Mouse (Mus musculus) forebrain, postnatal 0 days (tissue): Measurements from ENCODE around the gene Ciart. TPM values are rescaled to one million over a fixed set of nuclear protein-coding genes. Genes with fewer than 3 reads are reported as not detected.
"Not testable (repeated sequence)": the region's sequence is repeated elsewhere in the genome, so short reads cannot be mapped to it uniquely, and the experiment has no call there.

Experiments used
- ATAC-seq: fragments of 200-750 bp; cut with Nextera tagmentation; 2 replicates; pipeline ENCODE4 v1.8.0; 2017; ENCODE audit warnings: mild to moderate bottlenecking, moderate library complexity
- DNase-seq: peaks from one replicate; pipeline ENCODE4 v3.0.0-alpha.2; 2015
- H3K27ac ChIP-seq: fragments of 300-500 bp; sonication (generic); 2 replicates; pipeline ENCODE4 v1.5.1; 2014; ENCODE audit warnings: low read depth, mild to moderate bottlenecking, antibody characterized with exemption, low read length, moderate library complexity, mixed read lengths
- H3K27me3 ChIP-seq: fragments of 300-500 bp; sonication (generic); 2 replicates; pipeline ENCODE4 v1.6.1; 2014; ENCODE audit warnings: mild to moderate bottlenecking, low read length, mixed read lengths; ENCODE audit not compliant: insufficient read depth
- H3K36me3 ChIP-seq: fragments of 300-500 bp; sonication (generic); 2 replicates; pipeline ENCODE4 v1.6.1; 2014; ENCODE audit warnings: mild to moderate bottlenecking, moderate library complexity; ENCODE audit not compliant: insufficient read depth
- H3K4me1 ChIP-seq: fragments of 300-500 bp; sonication (generic); 2 replicates; pipeline ENCODE4 v1.6.1; 2014; ENCODE audit warnings: antibody characterized with exemption; ENCODE audit not compliant: insufficient read depth
- H3K4me2 ChIP-seq: fragments of 300-500 bp; sonication (generic); 2 replicates; pipeline ENCODE4 v1.6.1; 2014; ENCODE audit warnings: low read depth, mild to moderate bottlenecking, moderate library complexity
- H3K4me3 ChIP-seq: fragments of 300-500 bp; sonication (generic); 2 replicates; pipeline ENCODE4 v1.5.1; 2014; ENCODE audit warnings: low read depth, low read length, mixed read lengths
- H3K9ac ChIP-seq: fragments of 300-500 bp; sonication (generic); 2 replicates; pipeline ENCODE4 v1.6.1; 2014; ENCODE audit warnings: mild to moderate bottlenecking
- H3K9me3 ChIP-seq: fragments of 300-500 bp; sonication (generic); 2 replicates; pipeline ENCODE4 v1.6.1; 2016; ENCODE audit warnings: low read length
- CTCF ChIP-seq: sonication (generic); IDR thresholded peaks from 2 replicates; pipeline ENCODE4 v1.5.1; 2016; ENCODE audit warnings: antibody characterized with exemption, control low read depth, low read depth
- WGBS: fragments of 180-500 bp; shearing (Covaris S2); extraction: QIAGEN DNeasy Blood & Tissue Kit; methylation state at CpG from one replicate; pipeline ENCODE4 v1.1.7; 2014; 5-methylcytosine and 5-hydroxymethylcytosine counted together
- polyA plus RNA-seq: library from polyadenylated mRNA; unstranded; fragments of >200 nt; fragmentation: Nextera tagmentation; extraction: Ambion mirVana; gene quantifications from 2 replicates; pipeline ENCODE4 v1.2.1, GENCODE M21; 2015
- total RNA-seq: library from RNA; depleted of rRNA; stranded (reverse); fragments of >200 nt; gene quantifications from 2 replicates; pipeline ENCODE4 v1.2.3, GENCODE M21; 2014

The Ciart gene
- total and polyA plus RNA-seq, 2 experiments from 2014 or later, result 3.4 to 8.2 TPM

GRCm38 (mm10) chr3:95925087-95925486 lies 43.0 kb upstream of the Ciart start:
- H3K27me3 ChIP-seq, result no peaks in the 10 kb centered on the region
- H3K4me3 ChIP-seq, result no peak overlapping the region
- ATAC-seq (no peak), DNase-seq (no peak)
- no peak overlapping the region for H3K9ac ChIP-seq
- 85% methylated on average over 5 of the region's 5 CpGs for WGBS
- H3K4me2 ChIP-seq, result no peak overlapping the region
- no peaks in the 10 kb centered on the region for H3K36me3 ChIP-seq
- H3K9me3 ChIP-seq, result no peaks in the 10 kb centered on the region
- no peak for TF ChIP-seq CTCF
- no peaks in the 10 kb centered on the region for H3K4me1 ChIP-seq
- no peak overlapping the region for H3K27ac ChIP-seq

DNA sequence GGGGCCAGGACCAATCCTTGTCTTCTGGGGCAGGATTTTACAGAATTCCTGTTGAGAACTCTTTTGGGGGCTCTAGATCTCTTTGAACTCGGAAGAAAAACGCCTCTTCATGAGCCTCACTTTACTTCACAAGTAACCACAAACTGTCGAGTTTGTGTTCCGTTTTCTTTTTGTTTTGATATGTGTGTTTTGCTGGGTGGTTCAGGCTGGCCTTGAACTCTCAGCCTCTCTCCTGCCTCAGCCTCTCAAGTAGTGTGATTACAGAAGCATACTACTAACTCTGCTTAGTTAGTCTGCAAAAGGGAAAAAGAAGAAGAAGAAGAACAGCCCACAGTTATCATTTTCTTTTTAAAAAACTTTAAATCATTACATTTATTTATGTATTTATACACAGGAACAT lies 42.1 kb upstream of the Ciart start:
- no peaks in the 10 kb centered on the region for H3K9me3 ChIP-seq
- H3K27me3 ChIP-seq, result no peaks in the 10 kb centered on the region
- ATAC-seq (no peak), DNase-seq (no peak)
- H3K4me3 ChIP-seq, result no peak overlapping the region
- H3K4me1 ChIP-seq, result no peaks in the 10 kb centered on the region
- no peak overlapping the region for H3K4me2 ChIP-seq
- H3K27ac ChIP-seq, result no peak overlapping the region
- no peak overlapping the region for H3K9ac ChIP-seq
- WGBS, result 73% methylated on average over 4 of the region's 4 CpGs
- H3K36me3 ChIP-seq, result no peaks in the 10 kb centered on the region
- TF ChIP-seq CTCF, result no peak

DNA sequence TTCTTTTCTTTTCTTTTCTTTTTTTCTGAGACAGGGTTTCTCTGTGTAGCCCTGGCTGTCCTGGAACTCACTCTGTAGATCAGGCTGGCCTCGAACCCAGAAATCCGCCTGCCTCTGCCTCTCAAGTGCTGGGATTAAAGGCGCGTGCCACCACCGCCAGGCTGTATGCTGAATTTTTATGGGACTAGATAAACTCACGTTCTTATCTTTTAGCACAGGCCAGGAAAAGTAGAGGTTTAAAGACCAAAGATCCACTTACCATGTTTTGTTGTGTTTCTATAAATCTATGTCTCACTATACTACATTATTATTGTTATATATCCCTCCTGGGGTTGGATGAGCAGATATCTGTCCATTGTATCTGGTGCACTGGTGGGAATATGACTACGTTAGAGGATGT lies 41.4 kb upstream of the Ciart start:
- WGBS, result 89% methylated on average over 7 of the region's 7 CpGs
- not testable (repeated sequence) for DNase-seq, H3K27ac ChIP-seq, H3K4me1 ChIP-seq, ATAC-seq, H3K9me3 ChIP-seq, H3K36me3 ChIP-seq, H3K27me3 ChIP-seq, H3K9ac ChIP-seq, H3K4me2 ChIP-seq, H3K4me3 ChIP-seq

DNA sequence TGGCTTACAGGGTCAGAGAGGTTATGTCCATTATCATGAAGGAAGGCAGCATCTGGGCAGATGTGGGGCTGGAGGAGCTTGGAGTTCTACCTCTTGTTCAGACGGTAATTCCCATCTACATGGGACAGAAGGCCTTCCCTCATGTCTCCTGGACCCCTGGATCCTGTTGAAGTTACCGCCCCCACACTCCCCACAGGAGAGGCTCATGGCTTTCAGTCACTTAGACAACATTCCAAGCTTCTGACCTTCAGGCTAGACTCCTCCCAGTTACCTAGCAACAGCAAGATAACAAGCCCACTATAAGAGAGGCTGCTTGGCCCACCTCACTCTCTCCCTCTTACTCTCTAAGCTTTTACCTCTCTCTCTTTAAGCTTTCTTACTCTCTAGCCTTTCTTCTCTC lies 38.5 kb upstream of the Ciart start:
- H3K9ac ChIP-seq, H3K4me3 ChIP-seq, H3K9me3 ChIP-seq, H3K4me1 ChIP-seq, H3K36me3 ChIP-seq, ATAC-seq, DNase-seq, H3K4me2 ChIP-seq, H3K27ac ChIP-seq, H3K27me3 ChIP-seq: not testable (repeated sequence)
- WGBS, result 73% methylated on average over 2 of the region's 2 CpGs

- Histone ChIP-seq H3K9me3 (no peaks in the 10 kb centered on the region), H3K4me2 (no peak overlapping the region), H3K4me1 (no peaks in the 10 kb centered on the region), H3K36me3 (no peaks in the 10 kb centered on the region), H3K27me3 (no peaks in the 10 kb centered on the region), H3K9ac (no peak overlapping the region), H3K4me3 (no peak overlapping the region), H3K27ac (no peak overlapping the region)
- 72% methylated on average over 7 of the region's 7 CpGs for WGBS
- no peak for TF ChIP-seq CTCF
- ATAC-seq, result no peak
- no peak for DNase-seq
Observed at GRCm38 (mm10) chr3:95916760-95917159, 34.7 kb upstream of the Ciart start.

- ATAC-seq (no peak), DNase-seq (no peak)
- H3K4me1 ChIP-seq, result no peaks in the 10 kb centered on the region
- WGBS, result 94% methylated on average over 4 of the region's 4 CpGs
- TF ChIP-seq CTCF, result no peak
- H3K36me3 ChIP-seq, result no peaks in the 10 kb centered on the region
- H3K9me3 ChIP-seq, result no peaks in the 10 kb centered on the region
- H3K27me3 ChIP-seq, result no peaks in the 10 kb centered on the region
- H3K9ac ChIP-seq, result no peak overlapping the region
- no peak overlapping the region for H3K4me2 ChIP-seq
- H3K4me3 ChIP-seq, result no peak overlapping the region
- H3K27ac ChIP-seq, result no peak overlapping the region
Observed at GRCm38 (mm10) chr3:95914706-95915105, 32.7 kb upstream of the Ciart start.

GRCm38 (mm10) chr3:95907613-95908012 lies 25.6 kb upstream of the Ciart start:
- Histone ChIP-seq H3K27ac (no peak overlapping the region), H3K9me3 (no peaks in the 10 kb centered on the region), H3K4me2 (no peak overlapping the region), H3K36me3 (no peaks in the 10 kb centered on the region), H3K4me1 (peaks cover 25% of the 10 kb centered on the region), H3K9ac (no peak overlapping the region), H3K27me3 (peaks cover 10% of the 10 kb centered on the region; the same call in 1 of the 2 replicates), H3K4me3 (no peak overlapping the region)
- TF ChIP-seq CTCF, result no peak
- ATAC-seq, result no peak
- 42% methylated on average over 4 of the region's 4 CpGs for WGBS
- no peak for DNase-seq

DNA sequence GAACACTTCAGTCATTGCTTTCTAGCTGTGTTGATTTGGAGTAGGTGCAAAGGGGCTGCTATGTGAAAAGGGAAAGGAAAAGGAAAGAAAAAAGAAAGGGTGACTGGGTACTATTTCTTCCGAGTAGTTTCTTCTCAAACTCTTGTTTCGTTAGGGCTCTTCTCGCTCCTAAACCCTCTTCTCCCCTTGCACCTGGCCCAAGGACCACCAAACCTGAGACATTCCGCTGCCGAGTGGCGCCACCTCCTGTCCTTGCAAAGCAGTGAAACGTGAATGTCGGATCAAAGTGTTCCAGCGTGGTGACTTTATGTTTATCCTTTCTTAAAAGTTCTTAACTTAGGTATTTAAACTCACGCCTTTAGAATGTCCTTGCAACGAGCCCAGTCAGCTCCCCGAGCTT lies 24.8 kb upstream of the Ciart start:
- no peaks in the 10 kb centered on the region for H3K36me3 ChIP-seq
- under 1% methylated on average over 12 of the region's 12 CpGs for WGBS
- ATAC-seq (no peak), DNase-seq (peak; percentile 52)
- H3K9ac ChIP-seq, result no peak overlapping the region
- H3K27me3 ChIP-seq, result peaks cover 10% of the 10 kb centered on the region; the same call in 1 of the 2 replicates
- no peak overlapping the region for H3K27ac ChIP-seq
- peaks cover 25% of the 10 kb centered on the region for H3K4me1 ChIP-seq
- no peak overlapping the region for H3K4me3 ChIP-seq
- no peaks in the 10 kb centered on the region for H3K9me3 ChIP-seq
- H3K4me2 ChIP-seq, result peak overlapping the region; percentile 50
- TF ChIP-seq CTCF, result peak; percentile 82
